Mouse (Mus musculus) cortical plate, adult 2 months (tissue): ENCODE measurements around the gene Syna.

ENCODE experiments used
- CTCF ChIP-seq: fragments of 200-500 bp; IDR thresholded peaks from 2 replicates; pipeline ENCODE4 v1.5.1; 2011; ENCODE audit warnings: mild to moderate bottlenecking, control low read depth, low read length; ENCODE audit not compliant: insufficient read depth; ENCODE audit errors: extremely low read depth
- POLR2A ChIP-seq: fragments of 200-500 bp; IDR thresholded peaks from 2 replicates; pipeline ENCODE4 v1.6.1; 2011; ENCODE audit warnings: mild to moderate bottlenecking, low read length, control low read depth; ENCODE audit not compliant: insufficient read depth; ENCODE audit errors: extremely low read depth

DNA sequence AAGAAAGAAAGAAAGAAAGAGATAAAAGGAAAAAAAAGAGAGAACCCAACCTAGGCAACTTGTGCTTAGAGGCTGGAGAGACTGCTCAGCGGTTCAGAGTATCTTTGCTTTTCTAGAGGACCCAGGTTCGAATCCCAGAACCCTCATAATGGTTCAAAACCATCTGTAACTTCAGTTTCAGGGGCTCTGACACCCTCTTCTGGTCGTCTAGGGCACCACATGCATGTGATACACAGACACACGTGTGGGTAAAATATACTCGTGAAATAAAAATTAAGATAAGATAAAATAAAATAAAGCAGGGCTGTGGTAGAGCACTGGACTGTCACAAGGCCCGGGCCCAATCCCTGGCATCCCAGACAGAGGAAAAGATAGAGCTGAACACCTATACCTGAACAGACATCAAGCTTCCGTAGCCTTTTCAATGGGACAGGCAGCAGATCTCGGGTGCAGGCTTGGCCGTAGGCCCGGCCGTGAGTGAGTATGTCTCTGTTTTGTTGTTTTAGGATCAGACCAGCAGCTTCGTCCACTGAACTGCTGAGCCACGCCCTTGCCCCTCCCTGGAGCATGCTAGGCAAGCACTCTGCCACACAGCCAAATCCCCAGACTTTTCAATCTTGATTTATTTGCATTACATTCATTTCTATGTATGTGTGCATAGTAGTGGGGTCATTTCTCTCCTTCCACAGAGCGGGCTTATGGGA is 16.7 kb upstream of the Syna start:
- TF ChIP-seq CTCF (no peak), POLR2A (no peak)
